Mouse (Mus musculus) intestine, embryonic 16.5 days (tissue): ENCODE measurements around the gene Dscaml1. TPM values are rescaled to one million over a fixed set of nuclear protein-coding genes. Genes with fewer than 3 reads are reported as not detected.

Experiments
- ATAC-seq: fragments of 200-750 bp; cut with Nextera tagmentation; 2 replicates; pipeline ENCODE4 v1.8.0; 2017; ENCODE audit warnings: moderate TSS enrichment, moderate library complexity
- H3K27ac ChIP-seq: fragments of 300-500 bp; sonication (generic); 2 replicates; pipeline ENCODE4 v1.5.1; 2014; ENCODE audit warnings: mild to moderate bottlenecking, low read length
- H3K27me3 ChIP-seq: fragments of 300-500 bp; sonication (generic); replicated peaks from 2 replicates; pipeline ENCODE4 v1.6.1; 2014; ENCODE audit warnings: low read length, control low read depth, mixed read lengths; ENCODE audit not compliant: control insufficient read depth, insufficient read depth
- H3K36me3 ChIP-seq: fragments of 300-500 bp; sonication (generic); 2 replicates; pipeline ENCODE4 v1.6.1; 2014; ENCODE audit warnings: low read length, control low read depth; ENCODE audit not compliant: control insufficient read depth, insufficient read depth
- H3K4me1 ChIP-seq: fragments of 300-500 bp; sonication (generic); 2 replicates; pipeline ENCODE4 v1.6.1; 2014; ENCODE audit warnings: low read length, control low read depth, mixed read lengths; ENCODE audit not compliant: control insufficient read depth, insufficient read depth
- H3K4me2 ChIP-seq: fragments of 300-500 bp; sonication (generic); 2 replicates; pipeline ENCODE4 v1.6.1; 2014; ENCODE audit warnings: low read depth, low read length, control low read depth
- H3K4me3 ChIP-seq: fragments of 300-500 bp; sonication (generic); 2 replicates; pipeline ENCODE4 v1.5.1; 2014; ENCODE audit warnings: mild to moderate bottlenecking, low read length
- H3K9ac ChIP-seq: fragments of 300-500 bp; sonication (generic); 2 replicates; pipeline ENCODE4 v1.6.1; 2014; ENCODE audit warnings: low read depth, low read length
- H3K9me3 ChIP-seq: fragments of 300-500 bp; sonication (generic); 2 replicates; pipeline ENCODE4 v1.6.1; 2016; ENCODE audit warnings: low read length, control low read depth; ENCODE audit not compliant: control insufficient read depth
- WGBS: fragments of 180-500 bp; shearing (Covaris S2); extraction: QIAGEN DNeasy Blood & Tissue Kit; methylation state at CpG from one replicate; pipeline ENCODE4 v1.1.7; 2014; 5-methylcytosine and 5-hydroxymethylcytosine counted together
- polyA plus RNA-seq: library from polyadenylated mRNA; unstranded; fragments of >200 nt; fragmentation: Nextera tagmentation; extraction: Ambion mirVana; gene quantifications from 2 replicates; pipeline ENCODE4 v1.2.1, GENCODE M21; 2015

The Dscaml1 gene
- polyA plus RNA-seq, 1 experiment from 2014 or later: 0.33 TPM

DNA sequence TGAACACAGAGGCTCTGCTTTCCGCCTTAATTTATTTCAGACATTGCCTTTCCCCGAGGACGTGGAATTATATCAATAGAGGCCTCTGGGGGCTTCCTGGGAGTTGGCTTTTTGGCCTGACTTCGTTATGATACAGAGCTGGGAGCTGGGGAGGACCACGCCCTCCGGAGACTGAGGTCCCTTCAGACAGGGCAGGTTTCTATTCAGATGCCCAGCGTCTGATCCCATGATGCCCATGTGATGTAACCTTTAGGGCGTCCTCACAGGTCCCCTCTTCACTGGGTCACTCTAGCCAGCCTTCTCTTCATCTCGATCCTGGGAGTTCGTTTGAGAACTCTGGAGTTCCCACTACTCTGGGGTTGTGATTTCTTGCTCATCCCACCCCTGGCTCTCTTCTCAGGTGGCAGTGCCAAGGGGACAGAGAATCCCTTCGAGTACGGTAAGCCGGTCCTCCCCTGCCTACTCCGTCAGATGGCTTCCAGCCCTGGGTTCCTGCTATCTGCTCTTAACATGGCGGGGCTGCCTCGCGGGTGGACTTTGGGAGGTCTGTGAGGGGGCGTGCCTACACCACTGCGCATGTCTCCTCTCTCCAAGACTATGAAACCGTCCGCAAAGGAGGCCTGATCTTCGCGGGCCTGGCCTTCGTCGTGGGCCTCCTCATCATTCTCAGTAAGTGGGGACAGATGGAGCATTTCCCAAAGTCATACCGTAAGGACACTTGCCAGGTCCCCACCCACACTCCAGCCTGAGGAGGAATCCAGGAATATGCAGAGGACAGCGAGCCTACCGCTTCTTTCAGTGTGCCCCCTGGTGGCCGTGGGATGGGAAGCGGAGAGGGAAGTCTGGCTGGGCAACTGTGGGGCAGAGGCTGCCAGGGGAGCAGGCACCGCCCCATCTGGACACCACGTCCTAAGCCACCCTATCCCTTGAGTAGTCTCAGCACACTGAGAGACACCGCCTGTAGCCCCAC lies 18.4 kb upstream of the Dscaml1 start:
- ATAC-seq: peak; percentile 64; the same call in 1 of the 2 replicates
- H3K9ac ChIP-seq: peak overlapping the region; percentile 50; the same call in 1 of the 2 replicates
- WGBS: 38% methylated on average over 33 of the region's 33 CpGs

DNA sequence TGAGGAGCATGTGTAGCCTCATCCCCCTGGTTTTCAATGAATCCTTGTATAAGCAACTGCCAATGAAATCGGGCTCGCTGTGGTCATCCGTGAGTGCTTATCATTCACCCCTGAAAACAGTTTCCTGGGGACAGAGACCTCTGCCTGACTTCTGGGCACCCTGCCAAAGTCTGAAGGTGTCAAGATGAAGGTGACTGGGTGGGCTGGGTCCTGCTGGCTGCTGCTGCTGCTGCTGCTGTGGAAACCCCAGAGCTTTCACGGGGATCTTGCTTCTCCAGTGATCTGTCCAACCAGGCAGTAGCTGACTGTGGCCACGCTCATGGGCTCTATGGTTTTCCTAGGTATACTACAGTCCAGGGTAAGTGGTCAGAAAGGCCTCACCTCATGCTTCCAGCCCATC lies 16.2 kb upstream of the Dscaml1 start:
- no peak for ATAC-seq

More for the DNA sequence above, 18.4 kb upstream of the Dscaml1 start:
- Histone ChIP-seq H3K36me3 (no peaks in the 10 kb centered on the region), H3K27me3 (no peaks in the 10 kb centered on the region; the same call in 1 of the 2 replicates), H3K4me3 (peak overlapping the region; percentile 33), H3K4me1 (0 out of 2 replicates have a peak, but pooled peaks cover 3% of the 10 kb centered on the region), H3K9me3 (no peaks in the 10 kb centered on the region), H3K27ac (no peak overlapping the region), H3K4me2 (peak overlapping the region; percentile 43)

DNA sequence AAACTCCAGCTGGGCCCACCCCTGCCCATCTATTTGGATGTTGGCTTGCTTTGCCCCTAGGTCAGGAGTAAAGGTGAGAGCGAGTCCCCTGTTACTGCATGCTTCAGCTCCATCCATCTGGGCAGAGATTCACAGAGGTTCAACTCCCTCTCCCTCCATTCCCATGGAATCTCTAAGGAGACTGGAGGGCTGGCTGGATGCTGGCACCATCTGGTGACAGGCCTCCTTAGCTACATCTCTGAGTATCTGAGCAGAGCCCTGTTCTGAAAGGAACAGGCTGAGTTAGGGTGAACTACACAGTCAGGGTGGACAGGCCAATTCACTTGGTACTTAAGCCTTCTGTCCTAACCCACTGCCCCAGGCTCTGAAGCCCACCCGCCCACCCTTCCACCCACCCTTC lies 15.8 kb upstream of the Dscaml1 start:
- Histone ChIP-seq H3K4me3 (no peak overlapping the region), H3K9me3 (no peaks in the 10 kb centered on the region), H3K9ac (no peak overlapping the region), H3K27ac (no peak overlapping the region), H3K36me3 (no peaks in the 10 kb centered on the region), H3K4me1 (0 out of 2 replicates have a peak, but pooled peaks cover 3% of the 10 kb centered on the region), H3K27me3 (no peaks in the 10 kb centered on the region; the same call in 1 of the 2 replicates), H3K4me2 (no peak overlapping the region)
- WGBS: 92% methylated on average over 2 of the region's 2 CpGs
- no peak for ATAC-seq

More for the DNA sequence above, 16.2 kb upstream of the Dscaml1 start:
- H3K4me3 ChIP-seq: no peak overlapping the region
- H3K27me3 ChIP-seq: no peaks in the 10 kb centered on the region; the same call in 1 of the 2 replicates
- H3K27ac ChIP-seq: no peak overlapping the region
- H3K9me3 ChIP-seq: no peaks in the 10 kb centered on the region
- H3K4me2 ChIP-seq: no peak overlapping the region
- WGBS: 74% methylated on average over 5 of the region's 5 CpGs
- no peak overlapping the region for H3K9ac ChIP-seq
- 0 out of 2 replicates have a peak, but pooled peaks cover 3% of the 10 kb centered on the region for H3K4me1 ChIP-seq
- H3K36me3 ChIP-seq: no peaks in the 10 kb centered on the region

DNA sequence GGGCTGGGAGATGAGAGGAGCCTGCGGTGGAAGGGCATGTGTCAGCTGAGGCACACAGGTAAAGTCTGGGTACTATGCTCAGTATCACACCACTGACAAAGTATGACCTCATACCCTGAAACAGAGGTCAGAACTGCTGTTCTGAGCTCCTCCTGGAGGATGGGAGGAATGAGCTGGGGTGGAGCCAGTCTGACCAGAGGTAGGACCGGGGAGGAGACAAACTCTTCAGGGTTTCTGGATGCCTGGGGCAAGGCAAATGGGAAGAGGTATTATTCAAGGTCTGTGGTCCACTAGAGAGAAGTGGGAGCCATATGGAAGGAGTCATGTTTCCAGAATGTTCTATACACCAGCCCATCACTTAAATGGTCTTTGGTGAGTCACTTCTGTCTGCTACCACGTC lies 15.3 kb upstream of the Dscaml1 start:
- no peaks in the 10 kb centered on the region for H3K36me3 ChIP-seq
- no peaks in the 10 kb centered on the region; the same call in 1 of the 2 replicates for H3K27me3 ChIP-seq
- no peak overlapping the region for H3K9ac ChIP-seq
- no peak overlapping the region for H3K27ac ChIP-seq
- H3K4me3 ChIP-seq: no peak overlapping the region
- H3K4me2 ChIP-seq: no peak overlapping the region
- H3K4me1 ChIP-seq: 0 out of 2 replicates have a peak, but pooled peaks cover 3% of the 10 kb centered on the region
- WGBS: 86% methylated on average over 3 of the region's 3 CpGs
- no peak for ATAC-seq
- H3K9me3 ChIP-seq: no peaks in the 10 kb centered on the region

DNA sequence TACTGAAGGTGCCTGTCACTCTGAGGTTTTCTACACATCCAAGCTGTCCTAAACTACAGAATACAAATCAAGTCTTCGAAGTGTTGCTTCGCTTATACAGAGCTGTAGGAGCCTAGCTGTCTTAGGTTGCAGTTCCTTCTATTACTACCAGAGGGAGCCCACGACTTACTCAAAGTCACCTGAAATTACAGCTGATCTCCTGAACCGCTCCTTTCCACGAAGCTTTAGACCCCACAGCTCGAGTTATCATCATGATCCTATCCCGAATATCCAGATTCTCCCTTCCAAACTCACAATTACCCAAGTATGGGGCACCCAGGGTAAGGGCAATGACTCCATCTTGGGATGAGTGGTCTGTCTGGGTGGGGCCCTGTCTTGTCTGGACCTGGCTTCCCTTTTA lies 14.6 kb upstream of the Dscaml1 start:
- no peak overlapping the region for H3K9ac ChIP-seq

DNA sequence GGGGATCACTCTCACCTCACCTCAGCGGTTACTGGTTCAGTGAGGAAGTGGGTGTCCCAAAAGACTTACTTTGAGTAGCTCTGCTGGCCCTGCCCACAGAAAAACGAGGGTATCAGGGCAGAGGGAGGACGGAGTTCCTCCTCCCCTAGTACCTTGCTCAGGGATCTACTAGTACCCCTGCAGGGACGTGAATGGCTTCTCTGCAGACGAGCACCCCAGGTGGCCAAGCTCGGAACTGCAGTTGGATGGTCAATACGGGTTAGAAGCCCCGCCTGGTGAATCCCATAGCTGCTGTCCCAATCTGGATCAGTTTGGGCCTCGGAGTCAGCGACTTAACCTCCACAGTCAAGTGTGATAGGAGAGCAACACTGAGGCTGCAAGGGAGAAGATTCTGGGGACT lies 14.1 kb upstream of the Dscaml1 start:
- Histone ChIP-seq H3K36me3 (no peaks in the 10 kb centered on the region), H3K9me3 (no peaks in the 10 kb centered on the region), H3K27me3 (no peaks in the 10 kb centered on the region; the same call in 1 of the 2 replicates), H3K4me2 (peak overlapping the region; percentile 30), H3K4me3 (no peak overlapping the region), H3K9ac (no peak overlapping the region), H3K4me1 (0 out of 2 replicates have a peak, but pooled peaks cover 3% of the 10 kb centered on the region), H3K27ac (no peak overlapping the region)
- ATAC-seq: peak; percentile 64
- WGBS: 5% methylated on average over 10 of the region's 10 CpGs

More for the DNA sequence above, 14.6 kb upstream of the Dscaml1 start:
- H3K36me3 ChIP-seq: no peaks in the 10 kb centered on the region
- 22% methylated on average over 7 of the region's 7 CpGs for WGBS
- no peak; the same call in 1 of the 2 replicates for ATAC-seq
- H3K4me1 ChIP-seq: 0 out of 2 replicates have a peak, but pooled peaks cover 3% of the 10 kb centered on the region
- no peaks in the 10 kb centered on the region for H3K9me3 ChIP-seq
- H3K4me2 ChIP-seq: peak overlapping the region; percentile 30
- no peaks in the 10 kb centered on the region; the same call in 1 of the 2 replicates for H3K27me3 ChIP-seq
- H3K27ac ChIP-seq: no peak overlapping the region
- H3K4me3 ChIP-seq: no peak overlapping the region

DNA sequence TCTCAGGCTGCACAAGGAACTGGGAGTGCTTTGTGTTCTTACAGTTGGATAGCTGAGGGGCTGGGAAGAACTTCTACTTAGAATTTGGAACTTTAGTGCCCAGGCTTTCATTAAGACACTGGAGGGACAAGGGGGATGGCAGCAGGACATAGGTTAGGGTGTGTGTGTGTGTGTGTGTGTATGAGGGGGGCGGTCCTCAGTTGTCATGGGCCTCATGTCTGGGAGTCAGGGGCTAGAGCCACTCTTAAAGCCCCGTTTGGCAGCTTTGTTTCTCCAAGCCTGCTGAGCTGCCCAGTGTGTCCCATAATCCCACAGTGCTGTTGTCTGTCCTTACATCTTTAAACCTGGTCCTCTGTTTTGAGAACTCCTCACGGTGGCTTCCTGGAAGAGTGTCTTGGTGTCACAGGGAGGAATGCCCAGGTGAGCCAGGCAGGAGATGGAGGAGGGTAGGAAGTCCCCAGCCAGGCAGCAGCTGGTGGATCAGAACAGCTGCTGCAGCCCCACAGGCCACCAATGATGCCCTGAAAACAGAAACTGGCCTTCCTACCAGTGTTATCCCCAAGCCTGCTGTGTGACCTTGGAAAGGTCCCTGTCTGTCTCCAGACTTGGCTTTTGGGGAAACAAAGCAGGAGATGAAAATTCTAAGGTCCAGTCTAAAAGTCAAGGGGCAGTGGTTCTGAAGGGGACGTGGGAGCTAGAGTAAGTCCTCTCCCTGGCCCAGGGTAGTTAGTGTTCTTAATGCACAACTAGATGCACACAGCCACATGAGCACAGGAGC lies 13.5 kb upstream of the Dscaml1 start:
- Histone ChIP-seq H3K9me3 (no peaks in the 10 kb centered on the region), H3K27ac (no peak overlapping the region), H3K4me1 (0 out of 2 replicates have a peak, but pooled peaks cover 3% of the 10 kb centered on the region), H3K36me3 (no peaks in the 10 kb centered on the region), H3K9ac (no peak overlapping the region), H3K4me2 (no peak overlapping the region), H3K4me3 (no peak overlapping the region), H3K27me3 (no peaks in the 10 kb centered on the region; the same call in 1 of the 2 replicates)
- ATAC-seq: no peak
- 77% methylated on average over 4 of the region's 4 CpGs for WGBS

DNA sequence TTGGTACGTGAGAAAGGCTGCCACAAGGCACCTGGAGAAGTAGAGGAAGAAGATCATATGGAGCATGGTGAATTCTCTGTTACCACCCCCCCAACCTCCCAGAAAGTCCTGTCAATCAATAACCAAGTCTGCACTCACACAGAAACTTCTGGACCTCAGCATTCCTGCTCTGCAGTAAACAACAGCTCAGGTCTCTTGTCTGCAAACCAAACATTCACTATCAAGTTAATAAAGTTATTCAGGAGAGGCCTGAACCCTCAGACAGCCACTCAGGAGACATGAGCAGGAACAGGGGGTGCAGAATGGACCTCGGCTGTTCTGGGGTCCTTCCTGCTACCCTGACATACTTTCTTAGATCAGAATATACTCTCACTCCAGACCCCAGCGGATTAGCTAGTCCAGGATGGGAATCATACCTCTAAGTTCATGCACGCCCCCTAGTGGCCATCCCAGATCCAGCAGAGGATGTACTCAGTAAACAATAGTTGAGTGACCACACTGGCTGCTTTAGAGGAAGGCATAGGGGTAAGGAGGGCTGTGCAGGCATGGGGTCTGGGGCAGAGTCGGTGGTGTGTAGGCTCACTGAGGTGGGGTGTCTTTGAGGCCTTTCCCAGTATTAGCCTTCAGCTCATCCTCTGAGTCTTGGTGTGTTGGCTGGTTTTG lies 12.8 kb upstream of the Dscaml1 start:
- no peak overlapping the region for H3K27ac ChIP-seq
- no peak overlapping the region for H3K4me3 ChIP-seq
- WGBS: 62% methylated on average over 5 of the region's 5 CpGs
- no peak overlapping the region for H3K9ac ChIP-seq
- no peak for ATAC-seq
- no peaks in the 10 kb centered on the region; the same call in 1 of the 2 replicates for H3K27me3 ChIP-seq
- H3K4me2 ChIP-seq: no peak overlapping the region
- H3K36me3 ChIP-seq: no peaks in the 10 kb centered on the region
- H3K9me3 ChIP-seq: no peaks in the 10 kb centered on the region
- H3K4me1 ChIP-seq: 0 out of 2 replicates have a peak, but pooled peaks cover 3% of the 10 kb centered on the region
